Mouse (Mus musculus) regulatory T cell (primary cell): ENCODE results near the gene Stab1.

Experiments
- in situ Hi-C: fragments of 300-600 bp; cut with MboI, MseI; formaldehyde crosslinking; loops from one replicate; pipeline ENCODE4 v1.15.1; 2025; ENCODE audit warnings: high pct_unique_total_duplicates

Gene Stab1

GRCm38 (mm10) chr14:31168425-31168824 lies at the start of gene Stab1:
Gene Stab1, minus strand, starts transcription at chr14:31168641.
- in situ Hi-C loops = no loop called here

GRCm38 (mm10) chr14:31217666-31218065 lies 49.2 kb upstream of the Stab1 start, which contains the start of gene Sema3g:
Gene Sema3g, plus strand, starts transcription at chr14:31217860.
- in situ Hi-C loops = no loop called here

DNA sequence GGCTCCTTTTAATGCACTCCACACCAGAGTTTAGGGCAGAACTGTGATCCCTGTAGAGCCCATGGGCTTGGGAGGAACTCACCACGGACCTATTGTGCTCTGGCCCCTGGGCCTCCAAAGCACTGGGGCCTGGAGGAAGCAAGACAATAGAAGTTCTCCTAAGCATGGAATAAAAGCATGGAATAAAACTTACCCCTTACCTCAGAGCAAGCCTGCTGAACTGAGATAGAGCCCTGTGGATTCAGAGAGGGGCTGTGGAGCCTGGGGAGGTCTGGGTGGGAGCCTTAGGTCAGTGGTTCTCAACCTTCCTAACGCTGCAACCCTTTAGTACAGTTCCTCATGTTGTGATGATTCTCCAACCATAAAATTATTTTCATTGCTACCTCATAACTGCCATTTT lies 48.4 kb upstream of the Stab1 start, which contains the start of gene Nisch:
TSS of gene Nisch (minus strand) at position 101 of the 400 bp plus-strand sequence.
- in situ Hi-C loops = no loop called here

GRCm38 (mm10) chr14:31215157-31216002 lies 46.9 kb upstream of the Stab1 start:
- in situ Hi-C loops = no loop called here

DNA sequence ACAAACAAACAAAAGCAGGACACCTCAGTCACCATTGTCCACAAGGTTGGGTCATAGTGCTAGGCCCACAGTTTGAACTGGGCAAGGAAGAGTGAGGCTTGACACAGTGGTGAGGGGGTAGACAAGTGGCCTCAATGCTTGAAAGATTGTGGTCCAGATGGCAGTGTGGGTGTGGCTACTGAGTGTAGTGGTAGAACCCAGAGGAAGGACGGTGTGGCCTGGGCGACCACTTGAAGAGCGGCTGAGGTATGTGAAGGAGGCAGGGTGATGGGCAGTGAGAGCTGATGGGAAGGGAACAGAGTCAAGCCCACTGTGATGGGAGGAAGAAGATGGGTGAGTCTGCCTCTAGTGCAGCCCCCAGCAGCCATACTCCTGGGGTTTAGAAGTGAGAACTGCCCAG lies 46.2 kb upstream of the Stab1 start:
- in situ Hi-C loops = loop anchor here (5.0 kb wide), 2 partner anchors 38 to 98 kb away; partner anchors contain the start of genes Bap1 and Phf7

- in situ Hi-C loops = loop anchor here (5.0 kb wide), 2 partner anchors 38 to 98 kb away; partner anchors contain the start of genes Bap1 and Phf7
Observed at GRCm38 (mm10) chr14:31213868-31214267, 45.4 kb upstream of the Stab1 start.

GRCm38 (mm10) chr14:31212499-31212898 lies 44.1 kb upstream of the Stab1 start:
- in situ Hi-C loops = loop anchor here (5.0 kb wide), 2 partner anchors 40 to 100 kb away; partner anchors contain the start of genes Bap1 and Phf7

- in situ Hi-C loops = loop anchor here (5.0 kb wide), 2 partner anchors 40 to 100 kb away; partner anchors contain the start of genes Bap1 and Phf7
Observed at GRCm38 (mm10) chr14:31211854-31212253, 43.4 kb upstream of the Stab1 start.

DNA sequence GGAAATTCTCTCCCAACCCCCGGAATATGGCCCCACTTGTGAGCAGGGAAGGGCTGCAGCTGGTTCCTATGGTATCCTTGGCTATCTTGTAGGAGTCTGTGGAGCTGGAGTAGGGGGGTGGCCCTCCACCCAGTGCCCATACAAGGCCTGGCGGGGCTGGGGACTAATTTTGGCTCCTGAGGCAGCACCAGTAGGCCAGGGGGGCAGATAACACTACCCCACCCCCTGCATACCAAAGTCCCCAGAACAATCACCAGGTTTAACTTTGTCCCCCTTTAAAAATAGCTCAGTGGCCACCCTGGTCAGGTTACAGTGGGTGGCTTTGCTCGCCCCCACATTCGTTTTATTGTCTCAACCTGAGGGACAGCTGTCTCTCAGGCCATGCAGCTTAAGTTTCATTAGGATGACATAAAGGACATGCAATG lies 40.7 kb upstream of the Stab1 start:
- in situ Hi-C loops = no loop called here

DNA sequence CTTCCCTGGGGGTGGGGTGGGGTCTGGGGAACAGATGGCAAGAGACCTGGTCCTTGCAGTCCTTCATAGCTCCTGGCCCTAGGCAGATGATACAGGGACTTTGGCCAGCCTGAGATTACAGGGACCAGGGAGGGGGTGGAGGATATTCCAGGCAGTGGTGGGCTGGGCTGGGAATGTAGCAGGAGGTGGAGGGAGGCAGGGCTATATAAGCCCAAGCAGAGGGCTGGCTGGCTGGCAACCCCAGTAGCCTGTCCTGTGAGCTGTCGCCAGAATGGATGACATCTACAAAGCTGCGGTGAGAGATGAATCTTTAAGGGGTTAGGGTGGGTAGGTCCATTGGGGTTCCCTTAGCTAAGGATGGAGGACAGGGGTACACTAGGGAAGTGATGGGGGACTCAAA lies 39.6 kb upstream of the Stab1 start, which contains the start of gene Tnnc1:
TSS of gene Tnnc1 (plus strand) at position 229 of the 400 bp plus-strand sequence.
- in situ Hi-C loops = no loop called here

DNA sequence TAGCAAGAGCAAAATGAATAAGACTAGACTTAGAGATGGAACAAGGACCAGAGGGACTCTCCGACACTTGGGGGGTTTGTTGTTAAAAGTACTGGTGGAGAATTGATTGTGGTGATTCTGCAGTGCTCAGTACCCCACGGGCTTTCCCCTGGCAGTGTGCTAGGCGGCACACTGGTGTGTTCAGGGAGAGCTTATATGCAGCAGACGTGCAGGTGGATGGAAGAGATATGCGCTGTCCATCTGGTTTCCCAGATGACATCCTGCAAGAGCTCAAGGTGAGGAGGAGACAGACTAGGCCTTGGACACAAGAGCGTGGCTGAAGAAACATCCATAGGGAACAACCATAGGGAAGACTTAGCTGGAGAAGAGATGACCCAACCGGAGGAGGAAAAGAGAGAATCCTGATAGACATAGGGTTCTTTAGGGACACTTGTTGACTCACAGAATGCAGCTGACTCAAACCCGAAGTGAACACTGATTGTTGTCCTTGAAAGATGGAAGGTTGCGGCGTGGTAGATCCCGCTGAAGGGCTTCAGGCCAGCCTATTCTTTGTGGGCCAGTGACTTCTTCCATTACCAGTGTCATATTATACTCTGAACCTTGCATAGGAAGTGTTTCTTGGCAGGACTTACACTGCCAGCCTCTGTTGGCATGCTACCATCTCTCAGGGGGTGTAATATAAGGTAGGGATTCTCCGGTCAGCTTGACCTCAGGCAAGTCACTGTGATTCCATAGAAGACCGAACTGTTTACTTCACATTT lies 38.8 kb upstream of the Stab1 start:
- in situ Hi-C loops = no loop called here

DNA sequence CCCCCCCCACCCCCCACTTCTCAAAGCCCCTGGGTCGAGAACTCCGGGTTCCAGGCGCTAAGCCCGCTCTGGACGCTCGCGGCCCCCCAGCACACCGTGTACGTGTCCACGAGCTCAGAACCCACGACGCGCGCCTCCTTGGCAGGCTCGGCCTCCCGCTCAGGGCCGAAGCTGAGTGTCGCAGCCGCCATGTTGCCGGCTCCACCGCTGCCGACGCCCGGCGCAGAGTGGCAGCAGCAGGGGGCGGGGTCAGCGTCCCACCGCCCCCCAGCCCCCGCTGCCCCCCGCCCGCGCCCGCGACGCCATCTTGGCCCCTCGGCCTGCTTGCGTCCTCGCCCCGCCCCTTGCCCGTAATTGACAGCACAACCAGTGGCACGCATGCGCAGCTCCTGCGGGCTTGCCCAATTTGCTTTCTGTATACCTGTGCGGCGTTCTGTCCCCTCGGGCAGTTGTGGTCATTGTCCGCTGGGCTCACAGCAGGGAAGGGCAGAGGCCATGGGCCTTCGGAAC lies 38.1 kb upstream of the Stab1 start:
- in situ Hi-C loops = no loop called here

DNA sequence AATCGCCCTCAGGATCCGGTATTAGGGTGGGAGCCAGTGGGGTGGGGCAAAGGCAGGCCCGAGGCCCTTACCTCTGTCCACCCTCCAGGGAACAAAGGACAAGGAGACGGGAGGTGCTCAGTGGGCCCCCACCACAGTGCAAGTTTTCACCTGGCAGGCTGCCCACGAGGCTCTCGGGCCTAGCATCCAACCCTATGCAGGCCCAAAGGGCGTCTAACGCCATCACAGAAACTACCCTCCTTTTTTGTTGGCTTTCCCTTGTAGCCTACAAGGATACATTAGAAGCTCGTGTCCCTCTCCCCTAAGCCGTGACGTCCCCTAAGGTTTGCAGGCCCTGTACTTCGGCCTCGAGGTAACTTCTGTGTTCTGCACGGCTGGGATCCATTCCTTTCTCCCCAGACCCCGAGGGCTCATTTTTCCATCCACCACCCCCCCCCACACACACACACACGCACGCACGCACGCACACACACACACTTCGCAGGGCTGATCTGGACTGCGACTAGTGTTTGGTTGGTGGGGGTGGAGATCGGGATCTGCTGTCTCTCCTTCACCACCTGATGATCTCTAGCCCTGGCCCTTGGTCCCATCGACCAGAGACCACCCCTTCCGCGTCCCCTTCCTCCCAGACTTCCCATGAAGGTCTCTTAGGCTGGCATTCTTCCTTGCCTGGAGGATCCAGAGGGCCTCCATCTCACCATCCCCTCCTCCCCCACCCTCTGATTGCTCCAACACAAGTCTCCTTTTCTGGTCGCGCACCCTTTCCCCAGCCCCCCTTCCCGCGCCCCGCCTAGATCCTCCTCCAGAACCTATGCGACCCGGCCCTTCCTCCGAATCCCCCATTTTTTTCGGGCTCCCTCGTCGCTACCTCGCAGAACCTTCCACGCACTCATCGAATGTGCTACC lies 37.4 kb upstream of the Stab1 start:
- in situ Hi-C loops = no loop called here

- in situ Hi-C loops = no loop called here
Observed at GRCm38 (mm10) chr14:31205244-31205561, 36.8 kb upstream of the Stab1 start.

GRCm38 (mm10) chr14:31204844-31205243 lies 36.4 kb upstream of the Stab1 start:
- in situ Hi-C loops = no loop called here

- in situ Hi-C loops = no loop called here
Observed at GRCm38 (mm10) chr14:31200038-31200437, 31.6 kb upstream of the Stab1 start.

DNA sequence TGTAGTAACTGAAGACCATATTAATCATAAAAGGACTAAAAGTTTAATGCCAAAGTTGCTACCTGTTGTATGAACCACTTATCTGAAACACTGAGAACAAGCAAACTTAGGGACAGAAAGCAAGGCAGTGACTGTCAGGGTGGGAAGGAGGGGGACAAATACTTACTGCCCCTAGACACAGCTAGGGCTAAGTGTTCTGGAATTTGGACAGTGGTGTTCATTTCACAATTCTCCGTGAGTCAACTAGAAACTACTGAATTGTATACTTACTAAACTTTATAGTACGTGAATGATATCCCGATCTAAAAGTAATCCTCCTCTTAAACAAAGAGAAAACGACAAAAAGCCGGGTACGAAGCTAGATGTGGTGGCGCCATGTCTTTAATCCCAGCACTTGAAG lies 31.2 kb upstream of the Stab1 start:
- in situ Hi-C loops = loop anchor here (10.0 kb wide), 1 partner anchor 175 kb away; no protein-coding TSS in a partner anchor

DNA sequence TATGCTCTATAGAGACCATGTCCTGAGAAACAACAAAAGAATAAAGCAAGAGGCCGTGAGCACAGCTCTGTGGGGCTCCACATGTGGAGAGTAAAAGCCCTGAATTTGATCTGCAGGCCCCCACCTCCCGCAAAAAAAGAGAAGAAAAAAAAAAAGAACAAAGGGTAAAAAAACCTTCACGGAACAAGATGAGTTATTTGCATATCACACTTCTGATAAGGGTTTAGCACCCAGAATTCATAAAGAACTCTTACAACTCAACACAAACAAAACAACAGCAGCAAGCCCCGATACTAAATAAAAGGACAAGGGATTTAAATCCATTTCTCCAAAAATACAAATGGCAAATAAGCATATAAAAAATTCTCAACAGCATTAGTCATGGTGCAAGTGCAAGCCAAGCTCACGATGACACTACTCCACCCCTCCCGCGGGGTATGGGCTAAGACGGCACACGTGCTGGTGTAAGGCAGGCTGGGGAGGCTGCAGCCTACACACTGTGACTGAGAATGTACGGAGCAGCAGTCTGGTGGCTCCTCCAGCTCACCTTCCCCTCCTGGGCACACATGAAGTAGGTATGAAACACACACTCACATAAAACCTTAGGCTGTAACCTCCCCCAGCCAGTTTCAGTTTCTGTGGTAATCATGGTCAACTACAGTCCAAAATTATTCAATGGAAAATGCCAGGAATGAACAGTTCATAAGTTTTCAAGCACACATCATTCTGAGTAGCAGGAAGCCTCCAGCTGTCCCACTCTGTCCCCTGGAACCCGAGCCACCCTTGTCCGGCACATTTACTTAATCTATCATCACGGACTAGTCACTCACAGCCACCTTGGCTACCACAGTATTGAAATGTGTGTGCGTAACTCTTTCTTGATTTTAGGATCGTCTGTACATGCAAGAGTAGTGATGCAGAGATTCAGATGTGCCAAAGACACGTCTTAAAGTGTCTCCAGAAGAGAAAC lies 29.4 kb upstream of the Stab1 start:
- in situ Hi-C loops = loop anchor here (10.0 kb wide), 1 partner anchor 173 kb away; no protein-coding TSS in a partner anchor

DNA sequence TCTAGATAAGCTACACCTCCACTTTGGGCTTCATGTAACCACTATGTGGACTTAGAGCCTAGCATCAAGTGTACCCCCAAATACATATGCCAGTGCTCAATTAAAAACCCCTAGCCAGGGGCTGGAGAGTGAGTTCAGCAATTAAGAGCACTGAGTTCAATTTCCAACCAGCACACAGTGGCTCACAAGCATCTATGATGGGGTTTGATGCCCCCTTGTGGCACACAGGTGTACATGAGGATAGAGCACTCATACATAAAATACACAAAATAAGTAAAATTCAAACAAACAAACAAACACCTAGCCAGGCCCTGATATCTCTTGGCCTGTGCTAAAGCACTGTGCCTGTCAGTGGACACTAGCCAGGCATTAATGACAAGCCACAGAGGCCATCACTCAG lies 27.5 kb upstream of the Stab1 start:
- in situ Hi-C loops = loop anchor here (10.0 kb wide), 1 partner anchor 171 kb away; no protein-coding TSS in a partner anchor
